Mouse (Mus musculus): Measurements from ENCODE around the gene Gm10974. TPM values are rescaled to one million over a fixed set of nuclear protein-coding genes. Genes with fewer than 3 reads are reported as not detected.

Gene Gm10974
- polyA plus RNA-seq, 1 experiment from 2014 or later, result not detected

DNA sequence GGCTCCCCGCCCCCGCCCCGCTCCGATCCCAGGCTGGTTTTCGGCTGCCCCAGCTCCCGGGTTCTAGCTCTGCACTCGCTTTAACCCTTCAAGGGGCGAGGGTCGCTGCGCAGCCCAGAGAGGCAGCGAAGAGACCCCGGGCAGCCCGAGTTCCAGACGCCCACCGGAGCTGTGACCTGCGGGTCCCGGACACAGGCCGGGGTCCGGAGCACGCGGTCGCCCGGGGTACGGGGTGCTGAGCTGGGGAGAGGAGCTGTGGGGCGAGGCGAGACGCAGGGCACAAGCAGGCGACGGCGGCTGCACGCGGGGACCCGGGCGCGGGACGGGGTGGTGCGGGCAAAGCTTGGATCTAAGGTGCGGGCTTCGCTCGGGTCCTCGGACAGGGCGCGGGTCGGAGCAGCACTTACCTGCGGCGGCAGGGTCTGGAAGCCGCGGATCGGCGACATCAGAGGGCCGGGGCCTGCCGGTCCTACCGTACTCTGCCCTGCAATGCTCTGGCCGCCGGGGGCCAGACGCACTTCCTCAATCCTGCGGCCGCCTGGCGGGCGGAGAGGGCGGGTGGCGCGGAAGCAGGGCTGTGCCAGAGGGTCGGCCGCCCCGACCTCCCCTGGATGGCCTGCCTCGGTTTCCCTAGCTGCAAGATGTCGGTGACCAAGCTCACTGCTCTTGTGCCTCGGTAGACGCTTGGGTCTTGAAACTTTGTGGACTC is 22.3 kb downstream of the Gm10974 start, which contains the start of gene Lrrk1:
TSS of gene Lrrk1 (minus strand) at position 538 of the 709 bp plus-strand sequence.
- under 1% methylated on average over 69 of the region's 70 CpGs for WGBS
- Histone ChIP-seq H3K9ac (ENCODE audit: low read depth, low read length) (peak within 1 kb of the TSS; percentile 95), H3K4me3 (ENCODE audit: low read length) (peak within 1 kb of the TSS; percentile 91), H3K36me3 (ENCODE audit: control insufficient read depth, insufficient read depth, low read length) (no peaks in the 10 kb centered on the region), H3K9me3 (ENCODE audit: control insufficient read depth, low read length) (no peaks in the 10 kb centered on the region), H3K27me3 (replicated peaks; ENCODE audit: control insufficient read depth, insufficient read depth, low read length) (no peaks in the 10 kb centered on the region), H3K4me2 (ENCODE audit: low read depth, low read length) (peak within 1 kb of the TSS; percentile 88), H3K27ac (ENCODE audit: low read length) (peak within 1 kb of the TSS; percentile 88), H3K4me1 (ENCODE audit: control insufficient read depth, insufficient read depth, low read length) (peaks cover 25% of the 10 kb centered on the region)
- ATAC-seq, result peak; percentile 86

DNA sequence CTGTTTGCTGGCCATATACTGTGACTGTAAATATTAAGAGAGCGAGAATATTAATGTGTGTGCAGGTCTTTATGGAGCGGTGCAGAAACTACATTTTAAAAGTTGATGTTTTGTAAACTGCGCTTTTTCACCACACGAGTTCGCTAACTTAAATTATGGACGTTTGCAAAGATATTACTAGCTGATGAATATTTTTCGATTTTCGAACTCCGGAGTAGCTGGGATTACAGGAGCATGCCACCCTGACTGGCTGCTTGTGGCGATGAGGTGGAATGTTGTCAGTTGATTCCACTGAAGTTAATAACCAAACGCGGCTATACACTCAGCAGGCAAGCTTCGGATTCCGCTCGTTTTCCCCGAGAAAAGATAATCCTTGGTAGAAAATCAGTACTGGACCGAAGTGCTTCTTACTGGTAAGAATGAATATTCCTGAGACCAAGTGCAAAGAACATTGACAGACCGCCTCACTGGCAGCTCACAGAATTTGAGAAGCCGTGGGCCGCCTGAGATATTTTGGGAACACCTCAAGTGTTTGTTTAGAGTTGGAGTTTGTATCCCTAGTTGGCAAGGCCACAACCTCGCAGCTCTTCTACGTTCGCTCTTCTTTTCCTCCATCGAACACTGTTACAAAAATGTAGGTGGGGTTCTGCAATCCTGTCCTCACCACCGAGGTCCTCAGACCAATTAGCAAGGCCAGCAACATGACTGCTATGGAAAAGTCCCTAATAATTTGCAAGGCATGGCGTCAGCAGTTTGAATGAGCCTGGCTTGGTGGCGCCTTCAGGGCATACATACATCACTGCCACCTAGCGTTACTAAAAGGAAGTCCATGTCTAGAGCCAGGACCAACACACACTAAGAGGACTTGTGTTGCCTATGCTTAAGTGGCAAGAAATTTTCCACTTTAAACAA is 23.2 kb downstream of the Gm10974 start:
- Histone ChIP-seq H3K36me3 (ENCODE audit: control insufficient read depth, insufficient read depth, low read length) (no peaks in the 10 kb centered on the region), H3K9ac (ENCODE audit: low read depth, low read length) (peak overlapping the region; percentile 95), H3K27ac (ENCODE audit: low read length) (no peak overlapping the region; the same call in 1 of the 2 replicates), H3K4me2 (ENCODE audit: low read depth, low read length) (peak overlapping the region; percentile 88), H3K9me3 (ENCODE audit: control insufficient read depth, low read length) (no peaks in the 10 kb centered on the region), H3K27me3 (replicated peaks; ENCODE audit: control insufficient read depth, insufficient read depth, low read length) (no peaks in the 10 kb centered on the region), H3K4me1 (ENCODE audit: control insufficient read depth, insufficient read depth, low read length) (peaks cover 21% of the 10 kb centered on the region), H3K4me3 (ENCODE audit: low read length) (peak overlapping the region; percentile 91)
- ATAC-seq, result peak; percentile 78
- WGBS, result 12% methylated on average over 28 of the region's 28 CpGs

- Histone ChIP-seq H3K27me3 (replicated peaks; ENCODE audit: control insufficient read depth, insufficient read depth, low read length) (no peaks in the 10 kb centered on the region), H3K9ac (ENCODE audit: low read depth, low read length) (no peak overlapping the region), H3K9me3 (ENCODE audit: control insufficient read depth, low read length) (no peaks in the 10 kb centered on the region), H3K4me2 (ENCODE audit: low read depth, low read length) (no peak overlapping the region), H3K27ac (ENCODE audit: low read length) (0 out of 2 replicates have a peak overlapping the region, but pooled peaks have one; percentile 2), H3K4me1 (ENCODE audit: control insufficient read depth, insufficient read depth, low read length) (peaks cover 2% of the 10 kb centered on the region; the same call in 1 of the 2 replicates), H3K4me3 (ENCODE audit: low read length) (no peak overlapping the region), H3K36me3 (ENCODE audit: control insufficient read depth, insufficient read depth, low read length) (no peaks in the 10 kb centered on the region)
- WGBS, result 49% methylated on average over 3 of the region's 3 CpGs
- no peak for ATAC-seq
Observed at GRCm38 (mm10) chr7:66397288-66397687, 31.6 kb downstream of the Gm10974 start.

DNA sequence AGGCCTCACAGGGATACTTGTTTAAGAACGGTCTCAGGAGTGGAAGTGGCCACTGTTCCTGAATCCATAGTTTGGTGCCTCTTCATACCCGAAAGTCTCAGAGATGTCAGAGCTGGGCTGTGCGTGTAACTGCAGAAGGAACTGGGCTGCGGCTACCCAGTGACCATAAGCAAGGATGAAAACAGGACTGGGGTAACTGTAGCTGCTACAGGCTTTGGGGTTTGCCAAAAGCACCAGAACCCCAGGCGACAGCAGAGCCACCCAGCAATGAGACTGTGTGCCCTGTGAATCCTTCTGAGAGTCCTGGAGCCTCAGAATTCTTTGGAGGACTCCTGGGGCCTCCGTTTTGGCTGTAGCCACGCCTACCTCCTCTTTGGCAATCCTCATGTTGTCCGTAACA is 35.9 kb downstream of the Gm10974 start:
- H3K36me3 ChIP-seq (ENCODE audit: control insufficient read depth, insufficient read depth, low read length), result no peaks in the 10 kb centered on the region
- no peak overlapping the region for H3K27ac ChIP-seq (ENCODE audit: low read length)
- H3K9me3 ChIP-seq (ENCODE audit: control insufficient read depth, low read length), result no peaks in the 10 kb centered on the region
- H3K27me3 ChIP-seq (replicated peaks; ENCODE audit: control insufficient read depth, insufficient read depth, low read length), result no peaks in the 10 kb centered on the region
- H3K4me3 ChIP-seq (ENCODE audit: low read length), result no peak overlapping the region
- H3K9ac ChIP-seq (ENCODE audit: low read depth, low read length), result no peak overlapping the region
- ATAC-seq, result no peak
- no peak overlapping the region for H3K4me2 ChIP-seq (ENCODE audit: low read depth, low read length)
- 61% methylated on average over 8 of the region's 8 CpGs for WGBS
- H3K4me1 ChIP-seq (ENCODE audit: control insufficient read depth, insufficient read depth, low read length), result peaks cover 19% of the 10 kb centered on the region

DNA sequence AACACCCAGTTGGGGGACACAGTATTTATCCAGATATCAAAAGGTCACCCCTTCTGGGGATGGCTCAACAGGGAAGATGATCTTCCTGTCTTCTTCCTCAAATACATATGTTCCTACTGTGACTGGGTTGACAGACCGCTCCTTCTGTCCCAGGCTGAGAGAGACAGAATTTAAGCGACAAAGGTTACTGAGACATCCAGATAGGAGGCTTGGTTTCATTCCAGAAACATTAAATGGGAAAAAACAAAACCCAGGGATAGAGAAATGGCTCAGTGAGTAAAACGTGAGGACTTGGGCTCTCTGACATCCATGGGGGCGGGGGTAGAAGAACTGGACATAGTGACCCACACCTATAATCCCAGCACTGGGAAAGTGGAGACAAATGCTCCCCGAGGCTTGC is 37.2 kb downstream of the Gm10974 start:
- Histone ChIP-seq H3K4me3 (ENCODE audit: low read length) (no peak overlapping the region), H3K9me3 (ENCODE audit: control insufficient read depth, low read length) (no peaks in the 10 kb centered on the region), H3K27me3 (replicated peaks; ENCODE audit: control insufficient read depth, insufficient read depth, low read length) (no peaks in the 10 kb centered on the region), H3K27ac (ENCODE audit: low read length) (no peak overlapping the region), H3K36me3 (ENCODE audit: control insufficient read depth, insufficient read depth, low read length) (no peaks in the 10 kb centered on the region), H3K4me1 (ENCODE audit: control insufficient read depth, insufficient read depth, low read length) (peaks cover 21% of the 10 kb centered on the region), H3K9ac (ENCODE audit: low read depth, low read length) (no peak overlapping the region), H3K4me2 (ENCODE audit: low read depth, low read length) (no peak overlapping the region)
- WGBS, result 94% methylated on average over 5 of the region's 5 CpGs
- no peak for ATAC-seq

- no peaks in the 10 kb centered on the region for H3K27me3 ChIP-seq (replicated peaks; ENCODE audit: control insufficient read depth, insufficient read depth, low read length)
- no peak overlapping the region for H3K4me3 ChIP-seq (ENCODE audit: low read length)
- no peaks in the 10 kb centered on the region for H3K9me3 ChIP-seq (ENCODE audit: control insufficient read depth, low read length)
- peak; percentile 14; the same call in 1 of the 2 replicates for ATAC-seq
- H3K9ac ChIP-seq (ENCODE audit: low read depth, low read length), result no peak overlapping the region
- H3K36me3 ChIP-seq (ENCODE audit: control insufficient read depth, insufficient read depth, low read length), result no peaks in the 10 kb centered on the region
- peaks cover 21% of the 10 kb centered on the region for H3K4me1 ChIP-seq (ENCODE audit: control insufficient read depth, insufficient read depth, low read length)
- 49% methylated on average over 10 of the region's 10 CpGs for WGBS
- no peak overlapping the region for H3K4me2 ChIP-seq (ENCODE audit: low read depth, low read length)
- H3K27ac ChIP-seq (ENCODE audit: low read length), result no peak overlapping the region
Observed at GRCm38 (mm10) chr7:66404141-66404540, 38.4 kb downstream of the Gm10974 start.

GRCm38 (mm10) chr7:66404802-66405201 is 39.1 kb downstream of the Gm10974 start:
- peaks cover 21% of the 10 kb centered on the region for H3K4me1 ChIP-seq (ENCODE audit: control insufficient read depth, insufficient read depth, low read length)
- H3K4me2 ChIP-seq (ENCODE audit: low read depth, low read length), result no peak overlapping the region
- no peak for ATAC-seq
- no peak overlapping the region for H3K9ac ChIP-seq (ENCODE audit: low read depth, low read length)
- H3K36me3 ChIP-seq (ENCODE audit: control insufficient read depth, insufficient read depth, low read length), result no peaks in the 10 kb centered on the region
- no peak overlapping the region for H3K27ac ChIP-seq (ENCODE audit: low read length)
- H3K9me3 ChIP-seq (ENCODE audit: control insufficient read depth, low read length), result no peaks in the 10 kb centered on the region
- no peaks in the 10 kb centered on the region for H3K27me3 ChIP-seq (replicated peaks; ENCODE audit: control insufficient read depth, insufficient read depth, low read length)
- WGBS, result 71% methylated on average over 4 of the region's 4 CpGs
- no peak overlapping the region for H3K4me3 ChIP-seq (ENCODE audit: low read length)

DNA sequence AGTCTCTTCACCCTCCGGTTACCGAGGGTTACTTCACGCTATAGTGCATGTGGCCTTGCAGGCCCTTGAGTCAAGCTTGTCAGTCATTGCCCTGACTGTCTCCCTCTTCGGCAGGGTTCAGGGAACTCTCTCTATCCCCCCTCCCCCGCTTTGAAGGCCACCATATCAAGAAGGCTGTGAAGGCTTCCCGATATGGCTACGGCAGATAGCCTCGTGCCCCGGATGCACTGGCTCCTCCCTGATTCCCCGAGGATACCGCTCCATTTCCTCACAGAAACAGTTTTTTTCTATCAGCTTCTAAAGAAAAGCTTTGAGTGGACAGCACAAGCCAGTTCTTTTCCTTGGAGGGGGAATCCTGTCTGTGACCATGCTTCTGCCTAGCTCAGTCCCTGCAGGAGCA is 39.8 kb downstream of the Gm10974 start:
- Histone ChIP-seq H3K9ac (ENCODE audit: low read depth, low read length) (no peak overlapping the region), H3K4me1 (ENCODE audit: control insufficient read depth, insufficient read depth, low read length) (peaks cover 21% of the 10 kb centered on the region), H3K9me3 (ENCODE audit: control insufficient read depth, low read length) (no peaks in the 10 kb centered on the region), H3K4me3 (ENCODE audit: low read length) (no peak overlapping the region), H3K27ac (ENCODE audit: low read length) (no peak overlapping the region), H3K27me3 (replicated peaks; ENCODE audit: control insufficient read depth, insufficient read depth, low read length) (no peaks in the 10 kb centered on the region), H3K4me2 (ENCODE audit: low read depth, low read length) (no peak overlapping the region), H3K36me3 (ENCODE audit: control insufficient read depth, insufficient read depth, low read length) (no peaks in the 10 kb centered on the region)
- ATAC-seq, result no peak
- WGBS, result 49% methylated on average over 11 of the region's 11 CpGs

- no peak for ATAC-seq
- Histone ChIP-seq H3K27ac (ENCODE audit: low read length) (no peak overlapping the region), H3K9ac (ENCODE audit: low read depth, low read length) (no peak overlapping the region), H3K4me1 (ENCODE audit: control insufficient read depth, insufficient read depth, low read length) (peaks cover 21% of the 10 kb centered on the region), H3K27me3 (replicated peaks; ENCODE audit: control insufficient read depth, insufficient read depth, low read length) (no peaks in the 10 kb centered on the region), H3K9me3 (ENCODE audit: control insufficient read depth, low read length) (no peaks in the 10 kb centered on the region), H3K4me2 (ENCODE audit: low read depth, low read length) (no peak overlapping the region), H3K36me3 (ENCODE audit: control insufficient read depth, insufficient read depth, low read length) (no peaks in the 10 kb centered on the region), H3K4me3 (ENCODE audit: low read length) (no peak overlapping the region)
- 50% methylated on average over 13 of the region's 13 CpGs for WGBS
Observed at GRCm38 (mm10) chr7:66405951-66406721, 40.4 kb downstream of the Gm10974 start.
